Mouse (Mus musculus): ENCODE measurements around the gene Ccna2.

DNA sequence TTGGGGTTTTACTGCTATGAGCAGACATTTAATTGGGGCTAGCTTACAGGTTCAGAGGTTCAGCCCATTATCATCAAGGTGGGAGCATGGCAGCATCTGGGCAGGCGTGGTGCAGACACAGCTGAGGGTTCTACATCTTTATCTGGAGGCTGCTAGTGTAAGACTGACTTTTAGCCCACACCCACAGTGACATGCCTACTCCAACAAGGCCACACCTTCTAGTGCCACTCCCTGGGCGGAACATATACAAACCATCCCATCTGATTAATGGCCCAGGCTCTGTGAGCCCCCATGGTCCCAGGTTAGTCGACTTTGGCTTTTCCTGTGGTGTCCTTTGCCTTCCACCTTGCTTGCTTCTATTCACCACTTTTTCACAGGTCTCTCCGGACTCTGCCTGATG, 12.3 kb downstream of the Ccna2 start:
- TF ChIP-seq POLR2A (IDR thresholded peaks at IDR 0.05; ENCODE audit: borderline replicate concordance, low read depth, low read length) (no peak), CTCF (IDR thresholded peaks at IDR 0.05; ENCODE audit: low read depth, low read length) (no peak)
